Mouse (Mus musculus) retina, embryonic 14.5 days (tissue): ENCODE results near the gene Gsta2.
"Not testable (repeated sequence)": the region's sequence is repeated elsewhere in the genome, so short reads cannot be mapped to it uniquely, and the experiment has no call there.

Experiments
- DNase-seq: peaks from one replicate; pipeline ENCODE4 v3.0.0-alpha.2; 2015; ENCODE audit warnings: low spot score

Gsta2 gene

GRCm38 (mm10) chr9:78365850-78366544 is 10.4 kb upstream of the Gsta2 start:
- no peak for DNase-seq

DNA sequence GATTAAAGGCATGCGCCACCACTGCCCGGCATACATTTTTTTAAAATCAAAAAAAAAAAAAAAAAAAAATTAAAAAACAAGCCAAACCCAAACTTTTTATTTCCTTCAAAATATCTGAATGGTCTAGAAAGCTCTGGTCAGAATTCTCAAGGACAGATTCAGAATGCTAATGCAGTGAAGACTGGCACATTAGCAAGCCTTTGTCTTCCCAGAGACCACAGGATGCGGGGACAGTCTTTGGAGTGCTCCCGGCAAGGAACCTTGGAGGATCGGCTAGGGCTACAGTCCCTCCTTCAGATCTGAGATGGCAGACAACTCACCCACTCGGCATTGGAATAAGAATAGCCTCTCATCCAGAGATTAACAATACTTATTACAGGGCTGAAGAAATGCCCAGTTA is 9.1 kb upstream of the Gsta2 start:
- no peak for DNase-seq

DNA sequence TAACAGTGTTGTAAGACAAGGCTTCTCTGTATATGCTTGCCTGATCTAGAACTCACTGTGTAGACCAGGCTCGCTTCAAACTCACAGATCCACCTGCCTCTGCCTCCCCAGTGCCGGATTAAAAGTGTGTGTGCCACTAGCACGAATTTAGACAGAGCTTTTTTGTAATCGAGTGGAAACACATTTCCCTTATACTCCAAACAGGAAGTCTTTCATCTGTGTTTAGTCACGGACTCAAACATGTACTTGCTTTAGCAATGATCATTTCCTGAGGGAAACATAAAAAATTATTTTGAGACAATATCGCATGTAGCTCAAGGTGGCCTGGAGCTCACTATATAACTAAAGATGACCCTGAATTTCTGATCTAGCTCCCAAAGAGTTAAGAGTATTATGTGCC is 7.8 kb upstream of the Gsta2 start:
- DNase-seq, result no peak

- no peak for DNase-seq
Observed at GRCm38 (mm10) chr9:78360484-78360872, 4.9 kb upstream of the Gsta2 start.

DNA sequence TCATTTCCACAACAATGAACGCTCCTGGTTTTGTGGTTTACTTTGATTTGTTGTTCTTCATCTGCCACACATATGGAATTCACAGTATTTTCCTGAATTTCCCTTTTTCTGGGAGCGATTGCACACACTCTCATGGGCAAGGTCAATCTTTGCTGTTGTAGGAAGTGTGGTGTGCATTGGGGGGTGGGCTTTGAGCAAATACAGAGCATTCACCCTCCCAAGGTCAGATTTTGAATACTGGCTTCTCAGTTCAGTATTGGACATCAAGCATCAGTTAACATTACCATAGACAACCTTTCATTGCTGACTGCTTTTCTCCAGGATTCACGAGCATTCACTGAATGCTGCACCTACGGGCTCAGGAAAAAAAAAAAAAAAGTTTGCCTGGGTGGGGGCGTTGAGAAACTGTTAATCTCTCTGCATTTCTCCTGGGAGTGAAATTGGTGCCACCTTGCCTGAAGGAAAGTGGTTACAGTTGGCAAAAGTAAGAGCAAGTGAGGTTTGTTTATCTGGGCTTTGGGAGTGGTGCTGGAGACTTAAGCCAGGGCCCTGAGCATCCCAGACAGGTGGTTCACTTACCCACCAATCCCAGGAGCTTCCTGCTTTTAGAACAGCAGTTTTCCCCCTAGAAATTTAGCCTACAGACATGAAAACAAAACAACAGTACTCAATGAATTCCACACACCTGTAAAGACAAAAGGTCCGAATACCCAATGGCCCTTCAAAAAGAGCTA is 4.3 kb upstream of the Gsta2 start:
- DNase-seq, result no peak

DNA sequence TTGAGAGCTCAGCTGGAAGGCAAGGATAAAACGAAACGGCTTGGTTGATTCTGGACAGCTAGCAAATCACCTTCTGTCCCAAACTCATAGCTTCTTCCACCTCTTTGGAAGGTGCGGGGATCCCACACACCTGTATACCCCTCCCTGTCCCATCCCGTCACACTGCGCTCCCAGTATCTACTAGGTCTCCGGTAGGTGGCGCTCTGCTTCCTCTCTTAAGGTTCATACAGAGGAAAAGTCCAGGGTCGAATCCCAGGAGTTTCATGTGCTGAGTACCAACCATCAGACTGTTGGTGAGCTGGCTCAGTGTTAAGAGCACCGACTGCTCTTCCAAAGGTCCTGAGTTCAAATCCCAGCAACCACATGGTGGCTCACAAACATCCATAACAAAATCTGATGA is 2.5 kb upstream of the Gsta2 start:
- peak; percentile 90 for DNase-seq

- DNase-seq, result no peak
Observed at GRCm38 (mm10) chr9:78354665-78355578, 666 bp downstream of the Gsta2 start.

DNA sequence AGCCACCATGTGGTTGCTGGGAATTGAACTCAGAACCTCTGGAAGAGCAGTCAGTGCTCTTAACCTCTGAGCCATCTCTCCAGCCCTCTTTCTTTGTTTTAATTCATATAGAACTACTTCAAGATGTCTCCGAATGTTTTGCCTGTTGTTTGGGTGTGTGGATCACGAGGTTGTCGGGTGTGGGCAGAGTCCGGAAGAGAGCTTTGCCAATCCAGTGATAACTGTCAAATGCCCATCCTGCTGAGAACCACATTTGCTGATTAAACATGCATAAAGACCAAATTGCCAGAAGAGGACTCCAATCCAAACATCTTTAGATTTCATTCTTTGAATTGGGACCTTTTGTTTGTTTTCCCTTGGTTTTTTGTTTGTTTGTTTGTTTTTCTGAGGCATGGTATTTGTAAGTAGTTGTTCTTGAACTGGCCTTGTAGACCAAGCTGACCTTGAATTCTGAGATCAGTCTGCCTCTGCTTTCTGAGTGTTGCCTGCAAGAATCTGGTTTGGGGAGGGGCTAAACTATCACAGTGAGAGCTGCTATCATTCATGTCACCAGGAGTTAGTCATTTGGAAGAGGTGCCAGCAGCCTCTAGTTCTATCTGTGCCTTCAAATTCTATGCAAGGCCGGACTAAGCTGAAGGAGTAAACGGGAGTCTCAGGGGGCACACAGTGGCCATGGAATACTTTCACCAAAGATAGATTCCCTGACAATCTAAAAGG is 3.9 kb downstream of the Gsta2 start:
- DNase-seq, result no peak

GRCm38 (mm10) chr9:78350007-78350406 is 5.6 kb downstream of the Gsta2 start:
- DNase-seq, result not testable (repeated sequence)

- DNase-seq, result not testable (repeated sequence)
Observed at GRCm38 (mm10) chr9:78349141-78349540, 6.4 kb downstream of the Gsta2 start.

- not testable (repeated sequence) for DNase-seq
Observed at GRCm38 (mm10) chr9:78348206-78349004, 7.2 kb downstream of the Gsta2 start.

DNA sequence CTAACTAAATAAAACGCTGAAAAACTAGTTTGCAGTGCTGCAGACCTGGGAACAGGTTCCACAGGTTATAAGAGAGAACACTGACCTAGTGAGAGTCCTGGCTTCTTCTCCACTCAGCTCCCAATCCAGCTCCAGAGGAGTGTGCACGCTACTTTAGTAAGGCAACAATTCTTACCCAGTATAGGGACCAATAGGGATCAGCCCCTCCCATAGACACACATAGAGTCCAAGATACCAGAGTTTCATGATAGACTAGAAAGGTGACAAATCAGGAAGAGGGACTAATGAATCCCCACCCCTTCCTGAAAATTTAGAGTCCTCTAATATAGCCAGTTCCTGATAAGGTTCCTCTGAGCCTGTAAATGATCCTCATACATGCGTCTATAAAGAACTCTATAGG is 8.6 kb downstream of the Gsta2 start:
- no peak for DNase-seq

DNA sequence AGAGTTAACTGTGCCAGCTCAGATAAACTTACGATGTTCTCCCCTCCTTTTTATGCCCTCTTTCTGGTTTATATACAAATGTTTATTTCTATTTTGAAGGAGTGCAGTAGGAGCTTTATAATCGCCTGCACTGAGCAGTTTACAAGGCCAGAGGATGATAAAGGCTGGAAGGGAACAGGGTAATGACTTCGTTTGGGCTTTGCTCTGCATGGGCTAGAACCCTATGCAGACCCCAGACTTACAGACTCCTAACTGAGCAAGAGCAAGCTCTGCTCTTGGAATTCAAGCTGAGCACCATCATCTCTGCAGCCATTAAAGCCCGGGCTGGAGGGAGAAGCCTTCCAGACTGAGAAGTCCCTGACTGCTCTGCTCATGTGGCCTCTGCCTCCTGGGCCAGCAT is 10.4 kb downstream of the Gsta2 start:
- not testable (repeated sequence) for DNase-seq

DNA sequence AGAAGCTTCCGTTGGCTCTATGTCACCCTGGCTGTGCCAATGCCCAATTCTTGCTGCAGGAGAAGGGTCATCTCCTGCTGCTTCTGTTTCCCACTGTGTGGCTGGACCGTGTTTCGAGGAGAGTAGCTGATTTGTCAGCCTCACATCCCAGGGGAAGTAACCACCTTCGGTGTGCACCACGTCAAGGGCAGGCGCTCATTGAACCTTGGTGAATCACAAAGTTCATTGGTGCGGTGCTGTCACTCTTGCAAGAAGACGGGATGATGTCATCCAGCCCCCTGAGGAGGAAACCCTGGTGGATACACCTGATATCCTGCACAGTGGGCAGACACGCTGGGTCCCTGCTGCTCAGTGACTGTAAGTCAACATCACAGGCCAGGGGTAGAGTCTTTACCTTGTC is 12.5 kb downstream of the Gsta2 start:
- DNase-seq, result not testable (repeated sequence)

DNA sequence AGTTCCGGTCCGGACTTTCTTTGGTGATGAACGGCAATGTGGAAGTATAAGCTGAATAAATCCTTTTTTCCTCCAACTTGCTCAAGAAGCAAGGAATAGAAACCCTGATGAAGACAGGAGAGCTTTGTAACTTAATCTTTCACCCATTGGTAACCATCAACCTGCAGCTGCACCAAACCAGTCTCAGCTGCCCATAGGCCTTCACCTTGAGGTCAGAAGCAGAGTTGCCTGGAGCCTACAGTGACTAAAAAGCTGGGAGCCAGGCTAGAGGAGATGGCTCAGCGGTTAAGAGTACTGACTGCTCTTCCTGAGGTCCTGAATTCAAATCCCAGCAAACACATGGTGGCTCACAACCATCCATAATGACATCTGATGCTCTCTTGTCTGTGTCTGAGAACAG is 13.1 kb downstream of the Gsta2 start:
- DNase-seq, result not testable (repeated sequence)

GRCm38 (mm10) chr9:78340324-78340723 is 15.3 kb downstream of the Gsta2 start:
- peak; percentile 73 for DNase-seq

DNA sequence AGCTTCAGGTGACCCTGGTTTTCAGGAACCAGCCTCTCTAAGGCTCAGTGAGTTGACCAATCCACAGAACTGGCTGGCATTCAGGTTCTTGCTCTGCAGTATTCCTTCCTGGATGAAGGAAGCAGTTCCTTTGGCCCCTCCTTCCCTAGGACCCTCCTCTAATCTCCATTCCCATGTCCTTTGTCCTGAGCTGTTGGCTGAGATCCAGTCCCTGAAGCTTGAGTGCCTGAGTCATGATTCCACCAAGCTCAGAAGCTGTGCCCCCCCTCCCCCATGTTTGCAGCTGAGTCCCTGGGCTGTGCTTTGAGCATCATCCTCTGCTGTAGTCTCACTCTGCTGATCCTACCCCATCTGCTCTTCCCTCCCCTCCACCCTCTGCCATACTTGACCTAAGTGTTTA is 18.5 kb downstream of the Gsta2 start:
- not testable (repeated sequence) for DNase-seq

- not testable (repeated sequence) for DNase-seq
Observed at GRCm38 (mm10) chr9:78327289-78327688, 28.3 kb downstream of the Gsta2 start, which contains the start of gene Omt2b. Omt2b (plus strand) TSS chr9:78327589.

- DNase-seq, result no peak
Observed at GRCm38 (mm10) chr9:78319499-78319898, 36.1 kb downstream of the Gsta2 start.

GRCm38 (mm10) chr9:78314696-78315095 is 40.9 kb downstream of the Gsta2 start, which contains the start of gene Omt2a:
Omt2a (minus strand) TSS chr9:78314796.
- no peak for DNase-seq

GRCm38 (mm10) chr9:78308122-78308521 is 47.5 kb downstream of the Gsta2 start:
- not testable (repeated sequence) for DNase-seq
